Mouse (Mus musculus): ENCODE results near the gene Baiap2l2. TPM values are rescaled to one million over a fixed set of nuclear protein-coding genes. Genes with fewer than 3 reads are reported as not detected.
"Not testable (repeated sequence)": the region's sequence is repeated elsewhere in the genome, so short reads cannot be mapped to it uniquely, and the experiment has no call there.

Baiap2l2 gene
- polyA plus RNA-seq, 1 experiment from 2014 or later, result 2.3 TPM

DNA sequence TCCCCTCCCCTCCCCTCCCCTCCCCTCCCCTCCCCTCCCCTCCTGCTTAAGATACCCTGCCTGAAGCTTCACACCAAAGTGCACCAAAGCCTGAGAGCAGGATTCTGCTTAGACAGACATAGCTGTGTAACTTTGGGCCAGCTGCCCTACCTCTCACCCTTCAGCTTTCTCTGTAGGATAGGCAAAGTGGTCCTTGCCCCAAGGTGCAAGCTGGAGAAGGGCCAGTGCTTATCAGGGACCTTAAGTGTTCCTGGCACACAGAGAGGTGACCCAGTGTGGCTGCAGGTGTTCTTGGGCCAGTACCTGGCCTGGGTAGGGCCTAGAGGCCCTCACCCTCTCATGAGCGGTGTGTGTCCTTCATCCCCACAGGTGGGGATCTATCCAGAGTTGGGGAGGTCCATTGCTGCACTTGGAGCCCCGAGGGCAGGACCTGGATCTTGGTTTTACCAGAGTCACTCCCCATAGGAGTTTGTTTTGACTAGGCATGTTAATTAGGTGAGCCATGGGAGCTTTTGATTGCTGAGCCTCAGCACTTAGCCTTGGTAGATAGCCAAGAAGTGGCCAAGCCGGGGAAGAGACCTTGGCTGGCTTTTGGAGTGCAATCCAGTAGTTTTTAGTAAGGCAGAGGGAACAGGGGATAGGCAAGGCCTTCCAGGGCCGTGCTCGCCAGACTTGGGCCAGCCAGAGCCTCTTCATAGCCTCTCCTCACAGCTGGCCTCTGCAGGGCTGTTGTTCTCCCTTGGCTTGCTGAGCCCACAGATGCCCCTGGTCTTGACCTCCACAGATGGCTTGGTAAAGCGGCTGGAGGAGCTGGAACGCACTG lies 41.1 kb downstream of the Baiap2l2 start:
- Histone ChIP-seq H3K36me3 (ENCODE audit: control insufficient read depth, insufficient read depth, low read length) (peaks cover 54% of the 10 kb centered on the region), H3K9ac (replicated peaks; ENCODE audit: low read depth, low read length) (no peak overlapping the region), H3K4me3 (ENCODE audit: low read depth, low read length) (no peak overlapping the region), H3K4me2 (ENCODE audit: low read depth, low read length) (no peak overlapping the region), H3K27me3 (ENCODE audit: control insufficient read depth, insufficient read depth, low read length) (no peaks in the 10 kb centered on the region), H3K9me3 (ENCODE audit: control insufficient read depth, low read length) (no peaks in the 10 kb centered on the region), H3K4me1 (ENCODE audit: control insufficient read depth, insufficient read depth, low read length) (peaks cover 5% of the 10 kb centered on the region; the same call in 1 of the 2 replicates), H3K27ac (ENCODE audit: low read depth, low read length) (peak overlapping the region; percentile 56; the same call in 1 of the 2 replicates)
- no peak for ATAC-seq (ENCODE audit: low read depth)
- 71% methylated on average over 7 of the region's 7 CpGs for WGBS

DNA sequence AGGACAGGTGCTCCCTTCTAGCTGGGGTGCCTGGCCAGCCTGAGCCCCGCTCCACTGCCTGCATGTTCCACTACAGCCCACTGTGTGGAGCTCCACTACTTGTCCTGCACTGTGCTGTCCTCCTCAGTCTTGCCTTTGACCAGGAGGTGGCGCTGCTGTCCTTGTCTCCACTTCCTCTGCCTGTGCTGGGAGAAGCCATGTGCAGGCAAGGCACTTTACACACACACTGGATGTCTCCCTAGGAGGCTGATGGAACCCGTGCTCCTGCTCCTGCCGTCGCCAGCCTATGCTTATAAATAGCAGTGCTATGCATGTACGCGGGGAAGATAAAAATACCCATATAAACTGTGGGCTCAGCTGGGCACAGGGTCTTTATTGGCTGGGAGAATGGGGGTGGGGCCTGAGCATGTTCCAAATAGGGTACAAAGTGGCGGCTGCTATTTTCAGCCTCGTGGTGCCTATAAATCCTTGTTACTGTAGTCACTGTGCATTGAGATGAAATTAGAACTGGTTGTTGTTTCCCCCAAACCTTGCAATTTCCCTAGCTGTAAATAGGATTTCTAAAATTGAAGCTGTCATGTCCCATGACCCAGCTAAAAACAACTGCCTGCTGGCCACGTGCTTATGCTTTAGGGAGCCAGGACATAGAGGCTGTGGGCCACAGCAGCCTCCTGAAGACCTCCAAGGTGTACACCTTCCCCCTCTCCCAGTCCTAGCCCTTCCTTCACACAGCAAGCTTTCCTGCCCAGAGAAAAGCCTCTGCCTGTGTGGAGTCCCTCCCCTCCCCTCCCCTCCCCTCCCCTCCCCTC lies 41.9 kb downstream of the Baiap2l2 start:
- no peak overlapping the region for H3K4me3 ChIP-seq (ENCODE audit: low read depth, low read length)
- WGBS, result 9% methylated on average over 10 of the region's 10 CpGs
- H3K4me1 ChIP-seq (ENCODE audit: control insufficient read depth, insufficient read depth, low read length), result peaks cover 5% of the 10 kb centered on the region; the same call in 1 of the 2 replicates
- H3K36me3 ChIP-seq (ENCODE audit: control insufficient read depth, insufficient read depth, low read length), result peaks cover 49% of the 10 kb centered on the region
- peak; percentile 99 for ATAC-seq (ENCODE audit: low read depth)
- H3K9me3 ChIP-seq (ENCODE audit: control insufficient read depth, low read length), result no peaks in the 10 kb centered on the region
- H3K4me2 ChIP-seq (ENCODE audit: low read depth, low read length), result no peak overlapping the region
- H3K27me3 ChIP-seq (ENCODE audit: control insufficient read depth, insufficient read depth, low read length), result no peaks in the 10 kb centered on the region
- peak overlapping the region; percentile 78 for H3K27ac ChIP-seq (ENCODE audit: low read depth, low read length)
- peak overlapping the region; percentile 26; the same call in 1 of the 2 replicates for H3K9ac ChIP-seq (replicated peaks; ENCODE audit: low read depth, low read length)

DNA sequence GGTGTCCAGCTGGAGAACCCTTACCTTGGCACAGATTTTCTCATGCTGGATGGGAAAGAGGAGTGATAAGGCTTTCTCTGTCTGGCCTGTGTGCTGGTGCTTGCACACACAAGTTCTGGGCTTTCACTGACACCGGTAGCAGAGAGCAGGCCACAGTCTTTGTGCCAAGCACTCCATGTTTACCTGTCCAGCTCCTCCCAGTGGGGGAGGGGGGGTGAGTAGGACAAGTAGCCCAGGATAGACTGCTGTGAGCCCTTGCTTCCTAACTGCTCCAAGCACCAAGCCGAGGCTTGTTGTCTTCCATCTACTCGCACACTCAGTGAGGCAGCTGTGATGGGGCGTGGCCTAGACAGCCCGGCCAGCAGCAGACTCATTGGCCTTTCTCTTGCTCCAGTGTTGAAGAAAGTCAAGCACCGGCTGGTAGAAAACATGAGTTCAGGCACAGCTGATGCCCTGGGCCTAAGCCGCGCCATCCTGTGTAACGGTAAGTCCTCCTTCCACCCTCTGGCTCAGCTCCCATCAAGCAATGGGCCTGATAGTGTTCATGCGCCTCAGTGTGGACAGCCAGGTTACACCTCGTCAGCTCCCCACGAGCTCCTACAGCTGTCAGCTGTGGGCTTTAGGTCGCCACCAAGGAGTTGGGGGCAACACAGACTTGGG lies 42.6 kb downstream of the Baiap2l2 start:
- H3K4me2 ChIP-seq (ENCODE audit: low read depth, low read length), result no peak overlapping the region
- peaks cover 5% of the 10 kb centered on the region; the same call in 1 of the 2 replicates for H3K4me1 ChIP-seq (ENCODE audit: control insufficient read depth, insufficient read depth, low read length)
- 0 out of 2 replicates have a peak overlapping the region, but pooled peaks have one; percentile 26 for H3K9ac ChIP-seq (replicated peaks; ENCODE audit: low read depth, low read length)
- peak; percentile 44 for ATAC-seq (ENCODE audit: low read depth)
- 81% methylated on average over 13 of the region's 13 CpGs for WGBS
- H3K27ac ChIP-seq (ENCODE audit: low read depth, low read length), result peak overlapping the region; percentile 78
- peaks cover 42% of the 10 kb centered on the region for H3K36me3 ChIP-seq (ENCODE audit: control insufficient read depth, insufficient read depth, low read length)
- no peak overlapping the region for H3K4me3 ChIP-seq (ENCODE audit: low read depth, low read length)
- no peaks in the 10 kb centered on the region for H3K27me3 ChIP-seq (ENCODE audit: control insufficient read depth, insufficient read depth, low read length)
- no peaks in the 10 kb centered on the region for H3K9me3 ChIP-seq (ENCODE audit: control insufficient read depth, low read length)

DNA sequence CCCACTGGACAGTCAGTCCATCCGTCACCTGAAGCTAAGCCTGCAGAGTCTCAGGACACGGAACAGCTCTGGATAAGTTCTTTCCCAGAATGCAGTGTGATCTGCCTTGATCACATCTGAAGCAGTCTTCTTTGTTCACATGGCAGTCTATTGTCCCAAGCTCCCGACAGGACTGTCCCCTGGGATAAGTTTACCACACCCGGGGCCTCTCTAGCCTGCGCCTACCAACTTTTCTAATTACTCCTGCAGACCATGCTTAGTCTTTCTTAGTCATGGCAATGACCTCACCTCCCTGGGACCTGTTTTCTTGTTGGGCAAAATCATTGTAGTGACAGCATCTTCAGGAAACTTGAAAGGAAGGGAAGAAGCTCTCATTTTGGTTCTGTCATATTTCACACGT lies 47.3 kb downstream of the Baiap2l2 start:
- Histone ChIP-seq H3K36me3 (ENCODE audit: control insufficient read depth, insufficient read depth, low read length) (peaks cover 23% of the 10 kb centered on the region), H3K27me3 (ENCODE audit: control insufficient read depth, insufficient read depth, low read length) (no peaks in the 10 kb centered on the region), H3K9ac (replicated peaks; ENCODE audit: low read depth, low read length) (no peak overlapping the region), H3K27ac (ENCODE audit: low read depth, low read length) (no peak overlapping the region), H3K4me2 (ENCODE audit: low read depth, low read length) (no peak overlapping the region), H3K9me3 (ENCODE audit: control insufficient read depth, low read length) (no peaks in the 10 kb centered on the region), H3K4me1 (ENCODE audit: control insufficient read depth, insufficient read depth, low read length) (no peaks in the 10 kb centered on the region), H3K4me3 (ENCODE audit: low read depth, low read length) (no peak overlapping the region)
- WGBS, result 75% methylated on average over 6 of the region's 6 CpGs
- ATAC-seq (ENCODE audit: low read depth), result no peak

DNA sequence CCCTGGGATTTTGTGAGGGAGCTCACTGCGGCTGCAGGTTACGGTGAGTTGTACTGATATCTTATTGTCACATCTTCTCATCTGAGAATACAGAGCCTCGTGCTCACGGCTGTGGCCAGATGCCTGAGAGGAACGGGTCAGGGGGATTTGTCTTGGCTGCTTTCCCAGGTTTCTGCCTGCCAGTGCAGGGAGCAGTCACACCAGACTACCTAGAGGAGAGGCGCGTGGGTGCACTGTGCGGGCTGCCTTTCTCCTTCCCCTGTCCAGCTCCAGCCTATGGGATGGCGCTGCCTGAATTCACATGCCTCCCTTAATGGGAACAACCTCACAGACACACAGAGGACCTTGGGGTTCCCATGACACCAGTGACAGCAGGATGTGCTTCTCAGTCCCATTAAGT lies 50.1 kb downstream of the Baiap2l2 start:
- no peak for ATAC-seq (ENCODE audit: low read depth)
- Histone ChIP-seq H3K9me3 (ENCODE audit: control insufficient read depth, low read length) (no peaks in the 10 kb centered on the region), H3K36me3 (ENCODE audit: control insufficient read depth, insufficient read depth, low read length) (peaks cover 18% of the 10 kb centered on the region), H3K27me3 (ENCODE audit: control insufficient read depth, insufficient read depth, low read length) (no peaks in the 10 kb centered on the region), H3K4me2 (ENCODE audit: low read depth, low read length) (no peak overlapping the region), H3K4me3 (ENCODE audit: low read depth, low read length) (no peak overlapping the region), H3K27ac (ENCODE audit: low read depth, low read length) (no peak overlapping the region), H3K9ac (replicated peaks; ENCODE audit: low read depth, low read length) (no peak overlapping the region), H3K4me1 (ENCODE audit: control insufficient read depth, insufficient read depth, low read length) (no peaks in the 10 kb centered on the region; the same call in 1 of the 2 replicates)
- 74% methylated on average over 9 of the region's 9 CpGs for WGBS

DNA sequence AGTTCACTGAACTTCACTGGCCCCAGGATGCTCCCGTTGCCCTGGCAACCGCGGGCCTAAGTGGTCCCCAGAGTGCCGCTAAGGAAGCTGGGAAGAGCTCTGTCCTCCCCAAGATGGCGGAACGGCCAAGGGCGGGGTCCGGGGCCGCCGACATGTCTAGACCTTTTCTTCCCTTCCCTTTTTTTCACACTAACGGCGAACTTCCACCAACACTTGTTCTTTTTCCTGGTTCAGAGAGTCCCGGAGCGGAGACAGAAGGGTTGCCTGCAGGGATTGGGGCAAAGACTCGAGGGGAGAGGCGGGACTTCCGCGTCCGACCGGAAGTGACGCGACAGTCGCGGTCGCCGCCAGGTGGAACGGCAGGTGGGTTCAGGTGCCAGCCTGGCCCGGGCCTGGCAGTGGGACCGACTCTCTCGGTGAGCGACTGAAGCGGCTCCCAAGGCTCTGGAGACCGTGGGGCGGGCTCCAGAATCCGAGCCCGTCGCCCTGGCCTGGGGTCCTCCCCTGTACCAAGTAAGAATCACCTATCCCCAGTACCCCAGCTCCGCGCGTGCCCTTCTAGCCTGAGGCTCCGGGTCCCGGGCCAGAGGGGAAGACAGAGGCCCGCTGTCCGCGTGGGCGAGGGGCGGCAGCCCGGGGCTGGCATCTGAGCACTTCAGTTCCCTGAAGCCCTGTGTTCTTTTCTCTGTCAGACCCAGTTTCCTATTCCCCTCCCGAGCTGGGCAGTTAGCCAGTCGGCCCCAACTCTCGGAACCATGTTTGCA lies 56.1 kb downstream of the Baiap2l2 start, which contains the start of the genes Pick1 and Gm49486:
Gene Pick1, plus strand, starts transcription at position 116 of the 764 bp plus-strand sequence.
Gene Gm49486, plus strand, starts transcription at position 334 of the 764 bp plus-strand sequence.
- Histone ChIP-seq H3K9me3 (ENCODE audit: control insufficient read depth, low read length) (no peaks in the 10 kb centered on the region), H3K4me3 (ENCODE audit: low read depth, low read length) (peak within 1 kb of the TSS; percentile 63), H3K27me3 (ENCODE audit: control insufficient read depth, insufficient read depth, low read length) (no peaks in the 10 kb centered on the region), H3K4me1 (ENCODE audit: control insufficient read depth, insufficient read depth, low read length) (peaks cover 14% of the 10 kb centered on the region), H3K27ac (ENCODE audit: low read depth, low read length) (peak within 1 kb of the TSS; percentile 92), H3K9ac (replicated peaks; ENCODE audit: low read depth, low read length) (peak within 1 kb of the TSS; percentile 78), H3K36me3 (ENCODE audit: control insufficient read depth, insufficient read depth, low read length) (0 out of 2 replicates have a peak, but pooled peaks cover 7% of the 10 kb centered on the region), H3K4me2 (ENCODE audit: low read depth, low read length) (peak within 1 kb of the TSS; percentile 59)
- WGBS, result under 1% methylated on average over 46 of the region's 51 CpGs
- peak; percentile 91 for ATAC-seq (ENCODE audit: low read depth)

DNA sequence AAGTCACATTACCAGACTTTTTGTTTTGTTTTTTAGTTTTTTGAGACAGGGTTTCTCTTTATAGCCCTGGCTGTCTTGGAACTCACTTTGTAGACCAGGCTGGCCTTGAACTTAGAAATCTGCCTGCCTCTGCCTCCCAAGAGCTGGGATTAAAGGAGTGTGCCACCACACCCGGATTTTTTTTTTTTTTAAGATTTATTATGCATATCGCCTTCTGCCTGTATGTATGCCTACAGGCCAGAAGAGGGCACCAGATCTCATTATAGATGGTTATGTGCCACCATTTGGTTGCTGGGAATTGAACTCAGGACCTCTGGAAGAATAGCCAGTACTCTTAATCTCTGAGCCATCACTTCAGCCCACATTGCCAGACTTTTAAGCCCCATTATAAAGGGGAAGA lies 59.6 kb downstream of the Baiap2l2 start:
- 62% methylated on average over 2 of the region's 2 CpGs for WGBS

DNA sequence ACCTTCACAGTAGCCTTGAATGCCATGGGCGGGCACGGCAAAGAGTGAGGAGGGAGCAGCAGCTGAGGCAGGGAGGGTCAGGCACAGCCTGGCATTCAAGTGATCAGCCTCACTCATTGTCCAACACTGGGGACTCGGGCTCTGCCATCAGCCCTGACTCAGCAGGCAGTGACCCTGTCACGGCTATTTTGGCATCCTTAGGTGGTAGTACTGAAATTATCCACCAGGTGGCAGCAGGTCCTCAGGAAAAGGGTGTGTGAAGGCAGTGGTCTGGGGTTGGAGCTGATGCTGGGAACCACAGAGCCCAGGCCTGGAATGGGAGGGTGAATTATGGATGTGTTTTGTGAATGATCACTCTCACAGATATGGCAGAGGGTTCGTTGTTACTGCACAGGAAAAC lies 60.7 kb downstream of the Baiap2l2 start:
- Histone ChIP-seq H3K9ac (replicated peaks; ENCODE audit: low read depth, low read length) (no peak overlapping the region), H3K27ac (ENCODE audit: low read depth, low read length) (no peak overlapping the region), H3K4me2 (ENCODE audit: low read depth, low read length) (no peak overlapping the region), H3K9me3 (ENCODE audit: control insufficient read depth, low read length) (no peaks in the 10 kb centered on the region), H3K4me1 (ENCODE audit: control insufficient read depth, insufficient read depth, low read length) (peaks cover 9% of the 10 kb centered on the region), H3K36me3 (ENCODE audit: control insufficient read depth, insufficient read depth, low read length) (no peaks in the 10 kb centered on the region), H3K4me3 (ENCODE audit: low read depth, low read length) (no peak overlapping the region), H3K27me3 (ENCODE audit: control insufficient read depth, insufficient read depth, low read length) (no peaks in the 10 kb centered on the region)
- peak; percentile 57 for ATAC-seq (ENCODE audit: low read depth)
- 4% methylated on average over 5 of the region's 5 CpGs for WGBS

More for the DNA sequence above, 59.6 kb downstream of the Baiap2l2 start:
- H3K9ac ChIP-seq (replicated peaks; ENCODE audit: low read depth, low read length); ATAC-seq (ENCODE audit: low read depth); H3K4me2 ChIP-seq (ENCODE audit: low read depth, low read length); H3K27ac ChIP-seq (ENCODE audit: low read depth, low read length); H3K27me3 ChIP-seq (ENCODE audit: control insufficient read depth, insufficient read depth, low read length); H3K4me3 ChIP-seq (ENCODE audit: low read depth, low read length); H3K9me3 ChIP-seq (ENCODE audit: control insufficient read depth, low read length); H3K36me3 ChIP-seq (ENCODE audit: control insufficient read depth, insufficient read depth, low read length): not testable (repeated sequence)
- peaks cover 14% of the 10 kb centered on the region for H3K4me1 ChIP-seq (ENCODE audit: control insufficient read depth, insufficient read depth, low read length)
